Mouse (Mus musculus) lung, postnatal 0 days (tissue): Measurements from ENCODE around the gene Gm9970. TPM values are rescaled to one million over a fixed set of nuclear protein-coding genes. Genes with fewer than 3 reads are reported as not detected.
A peak's percentile ranks its signal among the peaks of the same experiment; 100 is the strongest.

Source experiments
- ATAC-seq: fragments of 200-750 bp; cut with Nextera tagmentation; 2 replicates; pipeline ENCODE4 v1.8.0; 2017; ENCODE audit warnings: moderate library complexity
- DNase-seq: peaks from one replicate; pipeline ENCODE4 v3.0.0-alpha.2; 2016; ENCODE audit warnings: low spot score
- H3K27ac ChIP-seq: fragments of 300-500 bp; sonication (generic); 2 replicates; pipeline ENCODE4 v1.5.1; 2014; ENCODE audit warnings: antibody characterized with exemption, mild to moderate bottlenecking, low read length, mixed read lengths
- H3K27me3 ChIP-seq: fragments of 300-500 bp; sonication (generic); replicated peaks from 2 replicates; pipeline ENCODE4 v1.6.1; 2014; ENCODE audit warnings: low read length, mixed read lengths; ENCODE audit not compliant: insufficient read depth
- H3K36me3 ChIP-seq: fragments of 300-500 bp; sonication (generic); 2 replicates; pipeline ENCODE4 v1.6.1; 2014; ENCODE audit warnings: low read length, mixed read lengths; ENCODE audit not compliant: insufficient read depth
- H3K4me1 ChIP-seq: fragments of 300-500 bp; sonication (generic); 2 replicates; pipeline ENCODE4 v1.6.1; 2014; ENCODE audit warnings: antibody characterized with exemption, low read depth, low read length, mixed read lengths; ENCODE audit not compliant: insufficient read depth
- H3K4me2 ChIP-seq: fragments of 300-500 bp; sonication (generic); replicated peaks from 2 replicates; pipeline ENCODE4 v1.6.1; 2014; ENCODE audit warnings: low read depth, mild to moderate bottlenecking, low read length, moderate library complexity, mixed read lengths
- H3K4me3 ChIP-seq: fragments of 300-500 bp; sonication (generic); 2 replicates; pipeline ENCODE4 v1.5.1; 2014; ENCODE audit warnings: low read depth, low read length
- H3K9ac ChIP-seq: fragments of 300-500 bp; sonication (generic); replicated peaks from 2 replicates; pipeline ENCODE4 v1.6.1; 2014; ENCODE audit warnings: low read depth, mild to moderate bottlenecking
- H3K9me3 ChIP-seq: fragments of 300-500 bp; sonication (generic); 2 replicates; pipeline ENCODE4 v1.6.1; 2016; ENCODE audit warnings: low read length, mixed read lengths
- CTCF ChIP-seq: IDR thresholded peaks from 2 replicates; pipeline ENCODE4 v1.5.1; 2016; ENCODE audit warnings: antibody characterized with exemption, mild to moderate bottlenecking
- EP300 ChIP-seq: IDR thresholded peaks from 2 replicates; pipeline ENCODE4 v1.6.1; 2016; ENCODE audit warnings: antibody characterized with exemption, mild to moderate bottlenecking, control low read depth
- WGBS: fragments of 180-500 bp; shearing (Covaris S2); extraction: QIAGEN DNeasy Blood & Tissue Kit; methylation state at CpG from one replicate; pipeline ENCODE4 v1.1.7; 2014; 5-methylcytosine and 5-hydroxymethylcytosine counted together
- polyA plus RNA-seq: library from polyadenylated mRNA; unstranded; fragments of >200 nt; fragmentation: Nextera tagmentation; extraction: Ambion mirVana; gene quantifications from 2 replicates; pipeline ENCODE4 v1.2.1, GENCODE M21; 2015

Gene Gm9970
- polyA plus RNA-seq, 1 experiment from 2014 or later = 0.62 TPM

DNA sequence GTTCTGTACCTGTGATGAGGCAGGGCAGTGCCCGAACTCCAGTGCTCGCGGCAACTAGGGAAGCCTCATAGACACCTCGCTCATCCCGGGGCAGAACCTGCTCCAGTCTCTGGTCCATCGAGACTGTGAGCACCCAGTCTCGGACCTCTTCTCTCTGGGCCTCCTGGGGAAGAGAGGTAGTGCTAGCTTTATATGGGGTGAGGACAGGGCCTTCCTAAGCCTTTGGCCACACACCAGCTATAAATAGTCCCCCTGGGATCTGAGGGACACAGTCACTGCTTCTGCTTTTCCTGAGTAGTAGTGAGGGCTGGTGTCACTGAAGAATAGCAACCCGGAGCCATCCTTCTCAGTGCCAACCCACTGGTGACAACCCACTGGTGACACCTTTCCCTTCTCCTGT, 12.8 kb upstream of the Gm9970 start:
- Histone ChIP-seq H3K27ac (peak overlapping the region; percentile 80), H3K4me1 (peaks cover 3% of the 10 kb centered on the region; the same call in 1 of the 2 replicates), H3K4me3 (no peak overlapping the region), H3K27me3 (no peaks in the 10 kb centered on the region), H3K9me3 (no peaks in the 10 kb centered on the region), H3K36me3 (peaks cover 28% of the 10 kb centered on the region), H3K4me2 (peak overlapping the region; percentile 28; the same call in 1 of the 2 replicates), H3K9ac (no peak overlapping the region)
- TF ChIP-seq CTCF (no peak), EP300 (no peak)
- no peak for ATAC-seq
- 89% methylated on average over 8 of the region's 8 CpGs for WGBS
- peak; percentile 9 for DNase-seq

- peak overlapping the region; percentile 54; the same call in 1 of the 2 replicates for H3K4me2 ChIP-seq
- H3K9me3 ChIP-seq = no peaks in the 10 kb centered on the region
- TF ChIP-seq CTCF = no peak
- no peak for TF ChIP-seq EP300
- ATAC-seq (no peak), DNase-seq (no peak)
- no peak overlapping the region; the same call in 1 of the 2 replicates for H3K9ac ChIP-seq
- H3K27me3 ChIP-seq = no peaks in the 10 kb centered on the region
- H3K27ac ChIP-seq = peak overlapping the region; percentile 43; the same call in 1 of the 2 replicates
- H3K4me1 ChIP-seq = peaks cover 3% of the 10 kb centered on the region; the same call in 1 of the 2 replicates
- WGBS = 70% methylated on average over 16 of the region's 16 CpGs
- H3K4me3 ChIP-seq = no peak overlapping the region
- H3K36me3 ChIP-seq = peaks cover 34% of the 10 kb centered on the region
Observed at GRCm38 (mm10) chr5:31252795-31253545, 11.9 kb upstream of the Gm9970 start.

GRCm38 (mm10) chr5:31252151-31252550, 11.1 kb upstream of the Gm9970 start:
- Histone ChIP-seq H3K27me3 (no peaks in the 10 kb centered on the region), H3K36me3 (peaks cover 42% of the 10 kb centered on the region), H3K4me2 (peak overlapping the region; percentile 54), H3K4me3 (peak overlapping the region; percentile 28; the same call in 1 of the 2 replicates), H3K27ac (peak overlapping the region; percentile 43), H3K9ac (peak overlapping the region; percentile 32; the same call in 1 of the 2 replicates), H3K9me3 (no peaks in the 10 kb centered on the region), H3K4me1 (peaks cover 3% of the 10 kb centered on the region; the same call in 1 of the 2 replicates)
- TF ChIP-seq CTCF = no peak
- TF ChIP-seq EP300 = no peak
- WGBS = 51% methylated on average over 10 of the region's 10 CpGs
- ATAC-seq (no peak), DNase-seq (no peak)

DNA sequence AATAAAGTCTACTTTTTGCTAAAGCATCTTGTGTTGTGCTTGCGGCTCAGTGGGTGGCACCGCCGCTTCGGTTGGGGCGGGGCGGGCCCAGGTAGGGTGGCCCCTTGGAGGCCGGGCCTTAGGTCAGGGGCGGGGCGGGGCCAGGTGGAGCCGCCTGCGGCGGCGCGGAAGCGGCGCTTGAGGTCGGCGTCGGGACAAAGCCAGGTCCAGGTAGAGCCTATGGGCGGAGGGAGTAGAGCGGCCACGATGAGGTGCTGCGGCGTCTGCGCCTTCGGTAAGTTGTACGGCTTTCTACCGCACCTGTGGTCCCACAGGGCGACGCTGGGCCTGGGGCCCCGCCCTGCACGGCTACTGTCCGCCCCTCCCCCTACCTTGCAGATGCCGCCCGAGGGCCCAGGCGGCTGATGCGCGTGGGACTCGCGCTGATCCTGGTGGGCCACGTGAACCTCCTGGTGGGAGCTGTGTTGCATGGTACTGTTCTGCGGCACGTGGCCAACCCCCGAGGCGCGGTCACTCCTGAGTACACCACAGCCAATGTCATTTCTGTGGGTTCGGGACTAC, 10.6 kb upstream of the Gm9970 start, which contains the start of gene Krtcap3:
Krtcap3 (plus strand) TSS at position 151 of the 561 bp plus-strand sequence.
- peak within 1 kb of the TSS; percentile 43 for H3K27ac ChIP-seq
- no peak for TF ChIP-seq CTCF
- TF ChIP-seq EP300 = no peak
- H3K9ac ChIP-seq = peak within 1 kb of the TSS; percentile 32; the same call in 1 of the 2 replicates
- peak; percentile 85 for DNase-seq
- no peaks in the 10 kb centered on the region for H3K27me3 ChIP-seq
- peak; percentile 91 for ATAC-seq
- H3K9me3 ChIP-seq = no peaks in the 10 kb centered on the region
- 39% methylated on average over 39 of the region's 47 CpGs for WGBS
- peak within 1 kb of the TSS; percentile 28 for H3K4me3 ChIP-seq
- peaks cover 46% of the 10 kb centered on the region for H3K36me3 ChIP-seq
- peaks cover 3% of the 10 kb centered on the region; the same call in 1 of the 2 replicates for H3K4me1 ChIP-seq
- H3K4me2 ChIP-seq = peak within 1 kb of the TSS; percentile 54

- no peaks in the 10 kb centered on the region for H3K27me3 ChIP-seq
- H3K4me2 ChIP-seq = no peak overlapping the region
- peaks cover 55% of the 10 kb centered on the region for H3K36me3 ChIP-seq
- ATAC-seq = no peak
- no peak overlapping the region for H3K9ac ChIP-seq
- H3K4me3 ChIP-seq = no peak overlapping the region
- WGBS = 64% methylated on average over 4 of the region's 4 CpGs
- H3K4me1 ChIP-seq = peaks cover 3% of the 10 kb centered on the region; the same call in 1 of the 2 replicates
- no peak for DNase-seq
- no peak overlapping the region for H3K27ac ChIP-seq
- TF ChIP-seq EP300 (no peak), CTCF (no peak)
- H3K9me3 ChIP-seq = no peaks in the 10 kb centered on the region
Observed at GRCm38 (mm10) chr5:31250716-31251115, 9.7 kb upstream of the Gm9970 start.

- DNase-seq = no peak
- Histone ChIP-seq H3K4me3 (peak overlapping the region; percentile 98), H3K36me3 (peaks cover 19% of the 10 kb centered on the region; the same call in 1 of the 2 replicates), H3K27ac (no peak overlapping the region), H3K9me3 (no peaks in the 10 kb centered on the region), H3K9ac (no peak overlapping the region), H3K4me1 (no peaks in the 10 kb centered on the region), H3K4me2 (peak overlapping the region; percentile 74), H3K27me3 (no peaks in the 10 kb centered on the region)
- ATAC-seq = no peak
- TF ChIP-seq EP300 = no peak
- no peak for TF ChIP-seq CTCF
- 19% methylated on average over 10 of the region's 10 CpGs for WGBS
Observed at GRCm38 (mm10) chr5:31242191-31242590, 1.2 kb upstream of the Gm9970 start.
